Mouse (Mus musculus) ES-Bruce4 (cell line): ENCODE measurements around the gene Nudt8.

Source experiments
- CTCF ChIP-seq: IDR thresholded peaks from one replicate; pipeline ENCODE4 v1.8.1; 2011; ENCODE audit warnings: low read depth, low read length
- POLR2A ChIP-seq: IDR thresholded peaks from one replicate; pipeline ENCODE4 v1.8.1; 2011; ENCODE audit warnings: low read length; ENCODE audit not compliant: insufficient read depth

DNA sequence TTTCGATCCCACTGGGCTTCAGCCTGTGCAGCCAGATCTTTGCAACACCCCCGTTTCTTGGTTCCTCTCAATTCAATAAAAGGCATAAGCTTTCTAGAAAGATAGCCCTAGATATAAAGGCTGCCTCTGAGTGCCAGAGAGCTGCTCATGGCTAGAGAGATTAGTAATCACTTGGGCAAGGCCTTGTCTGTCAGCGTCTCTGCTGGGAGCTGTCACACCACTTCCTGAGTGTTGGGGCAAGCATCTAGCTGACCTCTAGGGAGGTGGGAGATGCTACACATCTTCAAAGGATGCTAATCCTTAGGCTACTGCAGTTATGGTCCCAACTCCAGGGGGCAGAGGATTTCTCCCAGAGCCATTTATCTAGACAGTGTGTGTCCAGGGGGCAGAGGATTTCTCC is 33.1 kb upstream of the Nudt8 start:
- TF ChIP-seq POLR2A, result no peak
- no peak for TF ChIP-seq CTCF
